ENCODE assay signal across 11 mouse cellular contexts in genomic region chr9:102351721-102352120, GRCm38 (mm10). TPM values are rescaled to one million over a fixed set of nuclear protein-coding genes. Genes with fewer than 3 reads are reported as not detected.
A peak's percentile ranks its signal among the peaks of the same experiment; 100 is the strongest.
DNase-seq lines count a peak whose midpoint lies in the region; ATAC-seq and TF ChIP-seq lines count a peak whose summit lies in the region.
"Had no signal": no experiment of that assay in that cellular context is flagged by ENCODE, and none has a peak within 500 bp of the region (broad histone marks: within the 10 kb centered on the region; RNA-seq: fewer than 3 reads in every experiment).

No protein-coding gene starts in this region.

- no peak for TF ChIP-seq CTCF in cortical plate, adult 2 months (IDR thresholded peaks at IDR 0.05; ENCODE audit: extremely low read depth, insufficient read depth, low read length)

- ATAC-seq in hindbrain, embryonic 15.5 days (ENCODE audit: low FRiP score, low read depth), result no peak
- ATAC-seq in midbrain, embryonic 16.5 days, result no peak

- H3K4me3 ChIP-seq in cortical plate, adult 2 months (ENCODE audit: insufficient read depth, low read length), result peak overlapping the region; percentile 50
- H3K4me3 ChIP-seq in hindbrain, embryonic 15.5 days, result peak overlapping the region; percentile 87
- H3K4me3 ChIP-seq in midbrain, embryonic 16.5 days (ENCODE audit: low read depth, low read length), result peak overlapping the region; percentile 82

- peak overlapping the region; percentile 89 for H3K4me2 ChIP-seq in hindbrain, embryonic 15.5 days
- peak overlapping the region; percentile 85 for H3K4me2 ChIP-seq in midbrain, embryonic 16.5 days (ENCODE audit: low read length)

- DNase-seq in embryo, embryonic 10 days (ENCODE audit: low spot score), result peak; percentile 25
- no peak for DNase-seq in embryo, embryonic 11 days
- no peak for DNase-seq in spleen, postnatal 10 days (ENCODE audit: low spot score in 2 of 2)
- DNase-seq in ovary, postnatal 36 days (ENCODE audit: low spot score), result no peak
- no peak for DNase-seq in gastrocnemius, postnatal 10 days
- DNase-seq: gastrocnemius, postnatal 25 days had no signal

- H3K9me3 ChIP-seq in hindbrain, embryonic 15.5 days, result no peaks in the 10 kb centered on the region
- no peaks in the 10 kb centered on the region for H3K9me3 ChIP-seq in midbrain, embryonic 16.5 days (replicated peaks; ENCODE audit: control insufficient read depth, low read length, poor library complexity, severe bottlenecking)
- H3K9me3 ChIP-seq: limb, embryonic 15.5 days had no signal

- no peak for TF ChIP-seq POLR2A in cortical plate, adult 2 months (IDR thresholded peaks at IDR 0.05; ENCODE audit: extremely low read depth, insufficient read depth, low read length)

- H3K27ac ChIP-seq in cortical plate, adult 2 months (ENCODE audit: insufficient read depth, low read length), result no peak overlapping the region
- H3K27ac ChIP-seq in hindbrain, embryonic 15.5 days (replicated peaks), result peak overlapping the region; percentile 86
- peak overlapping the region; percentile 91 for H3K27ac ChIP-seq in midbrain, embryonic 16.5 days (ENCODE audit: low read length)
- H3K27ac ChIP-seq: limb, embryonic 15.5 days had no signal

- peaks cover 12% of the 10 kb centered on the region; the same call in 1 of the 2 replicates for H3K27me3 ChIP-seq in hindbrain, embryonic 15.5 days
- no peaks in the 10 kb centered on the region for H3K27me3 ChIP-seq in midbrain, embryonic 16.5 days (ENCODE audit: control insufficient read depth, insufficient read depth, low read depth, low read length)

- no peaks in the 10 kb centered on the region for H3K36me3 ChIP-seq in hindbrain, embryonic 15.5 days
- no peaks in the 10 kb centered on the region for H3K36me3 ChIP-seq in midbrain, embryonic 16.5 days (ENCODE audit: control insufficient read depth, insufficient read depth, low read length)
- H3K36me3 ChIP-seq: limb, embryonic 15.5 days had no signal

- peak overlapping the region; percentile 96 for H3K9ac ChIP-seq in hindbrain, embryonic 15.5 days
- peak overlapping the region; percentile 89 for H3K9ac ChIP-seq in midbrain, embryonic 16.5 days (ENCODE audit: low read depth, low read length)
- H3K9ac ChIP-seq: limb, embryonic 15.5 days had no signal

- H3K4me1 ChIP-seq in cortical plate, adult 2 months (ENCODE audit: control insufficient read depth, insufficient read depth, low read length), result no peaks in the 10 kb centered on the region
- H3K4me1 ChIP-seq in hindbrain, embryonic 15.5 days (replicated peaks), result peaks cover 38% of the 10 kb centered on the region
- peaks cover 24% of the 10 kb centered on the region for H3K4me1 ChIP-seq in midbrain, embryonic 16.5 days (ENCODE audit: control insufficient read depth, insufficient read depth, low read length)

- WGBS in hindbrain, embryonic 15.5 days, result 5% methylated on average over 10 of the region's 10 CpGs
- 6% methylated on average over 10 of the region's 10 CpGs for whole genome bisulfite sequencing in midbrain, embryonic 16.5 days

RNA-seq across cellular contexts. Expression of gene Ephb1, which starts 2.8 kb away (rescaled TPM):
- polyA plus RNA-seq in cortical plate, adult 2 months (2012; rRNA removed), result 28.9 and 30.8 TPM in 2 replicates
- polyA plus RNA-seq in hindbrain, embryonic 15.5 days (2015; fragmentation: Nextera tagmentation; extraction: Ambion mirVana), result 51.4 and 53.1 TPM in 2 replicates
- 68.5 and 80.1 TPM in 2 replicates for polyA plus RNA-seq in midbrain, embryonic 16.5 days (2015; fragmentation: Nextera tagmentation; extraction: Ambion mirVana)
- total RNA-seq in gastrocnemius, postnatal 10 days (2021), result 1 to 10 TPM; 4.7 to 5.7 TPM
- total RNA-seq: neutrophil, adult 5-6 weeks had no signal
